Mouse (Mus musculus) cerebellum, adult 2 months (tissue): Measurements from ENCODE around the gene Igf1r. TPM values are rescaled to one million over a fixed set of nuclear protein-coding genes. Genes with fewer than 3 reads are reported as not detected.

ENCODE experiments used
- DNase-seq, 2 experiments: peaks; one replicate each; pipeline ENCODE4 v3.0.0; 2021
- H3K27ac ChIP-seq: fragments of 200-500 bp; 2 replicates; pipeline ENCODE4 v1.5.1; 2012; ENCODE audit warnings: low read length, control low read depth, inconsistent platforms; ENCODE audit not compliant: insufficient read depth
- H3K27me3 ChIP-seq: fragments of 200-500 bp; 2 replicates; pipeline ENCODE4 v1.6.1; 2012; ENCODE audit warnings: inconsistent platforms, mild to moderate bottlenecking, low read length, moderate library complexity; ENCODE audit not compliant: control insufficient read depth, insufficient read depth
- H3K4me1 ChIP-seq: fragments of 200-500 bp; 2 replicates; pipeline ENCODE4 v1.6.1; 2011; ENCODE audit warnings: low read length; ENCODE audit not compliant: control insufficient read depth, insufficient read depth
- H3K4me3 ChIP-seq: fragments of 200-500 bp; replicated peaks from 2 replicates; pipeline ENCODE3; 2011; ENCODE audit warnings: mild to moderate bottlenecking, low read depth, low read length, control low read depth; ENCODE audit not compliant: insufficient read depth
- CTCF ChIP-seq: fragments of 200-500 bp; IDR thresholded peaks from 2 replicates; pipeline ENCODE4 v1.5.1; 2011; ENCODE audit warnings: low read depth, mild to moderate bottlenecking, control low read depth, low read length, moderate library complexity, borderline replicate concordance; ENCODE audit not compliant: insufficient read depth
- POLR2A ChIP-seq: fragments of 200-500 bp; IDR thresholded peaks from 2 replicates; pipeline ENCODE4 v1.6.1; 2011; ENCODE audit warnings: low read length, control low read depth, borderline replicate concordance; ENCODE audit not compliant: insufficient read depth
- WGBS: fragments of 180-500 bp; shearing (Covaris S2); methylation state at CpG from one replicate; pipeline ENCODE4 v1.1.7; 2018; 5-methylcytosine and 5-hydroxymethylcytosine counted together
- polyA plus RNA-seq: library from polyadenylated mRNA; depleted of rRNA; stranded (reverse); fragments of >200 nt; gene quantifications from 2 replicates; pipeline ENCODE4 v1.2.3, GENCODE M21; 2012

Igf1r gene
- polyA plus RNA-seq, 1 experiment, result 20.5 TPM

- Histone ChIP-seq H3K27me3 (no peaks in the 10 kb centered on the region), H3K27ac (no peak overlapping the region), H3K4me3 (no peak overlapping the region), H3K4me1 (peaks cover 22% of the 10 kb centered on the region)
- 94% methylated on average over 7 of the region's 7 CpGs for WGBS
- TF ChIP-seq POLR2A (no peak), CTCF (no peak)
- no peak for DNase-seq
These were observed 30.8 kb downstream of the Igf1r start for GRCm38 (mm10) chr7:67983451-67983850.

GRCm38 (mm10) chr7:67985003-67985416, 32.4 kb downstream of the Igf1r start:
- no peak for DNase-seq
- Histone ChIP-seq H3K27me3 (no peaks in the 10 kb centered on the region), H3K4me3 (no peak overlapping the region), H3K4me1 (peaks cover 24% of the 10 kb centered on the region), H3K27ac (no peak overlapping the region)
- TF ChIP-seq CTCF (no peak), POLR2A (no peak)
- 85% methylated on average over 5 of the region's 5 CpGs for WGBS

- no peak overlapping the region for H3K4me3 ChIP-seq
- peaks cover 24% of the 10 kb centered on the region for H3K4me1 ChIP-seq
- TF ChIP-seq CTCF (no peak), POLR2A (no peak)
- DNase-seq, result no peak
- H3K27me3 ChIP-seq, result no peaks in the 10 kb centered on the region
- no peak overlapping the region for H3K27ac ChIP-seq
- 90% methylated on average over 5 of the region's 5 CpGs for WGBS
These were observed 32.9 kb downstream of the Igf1r start for GRCm38 (mm10) chr7:67985511-67985910.

- WGBS, result 73% methylated on average over 10 of the region's 10 CpGs
- Histone ChIP-seq H3K4me1 (peaks cover 24% of the 10 kb centered on the region), H3K27ac (no peak overlapping the region), H3K27me3 (no peaks in the 10 kb centered on the region), H3K4me3 (no peak overlapping the region)
- TF ChIP-seq CTCF (no peak), POLR2A (no peak)
- DNase-seq, result no peak
These were observed 33.6 kb downstream of the Igf1r start for GRCm38 (mm10) chr7:67986277-67986676.

- TF ChIP-seq CTCF (no peak), POLR2A (no peak)
- no peak overlapping the region for H3K27ac ChIP-seq
- WGBS, result 33% methylated on average over 11 of the region's 11 CpGs
- H3K4me1 ChIP-seq, result peaks cover 24% of the 10 kb centered on the region
- H3K27me3 ChIP-seq, result no peaks in the 10 kb centered on the region
- H3K4me3 ChIP-seq, result no peak overlapping the region
- DNase-seq, result no peak
These were observed 34.2 kb downstream of the Igf1r start for GRCm38 (mm10) chr7:67986816-67987215.

GRCm38 (mm10) chr7:67989376-67989775, 36.7 kb downstream of the Igf1r start:
- no peak for DNase-seq
- no peaks in the 10 kb centered on the region for H3K27me3 ChIP-seq
- no peak overlapping the region for H3K4me3 ChIP-seq
- no peak overlapping the region for H3K27ac ChIP-seq
- TF ChIP-seq POLR2A, result no peak
- TF ChIP-seq CTCF, result no peak
- 67% methylated on average over 2 of the region's 2 CpGs for WGBS
- H3K4me1 ChIP-seq, result peaks cover 26% of the 10 kb centered on the region

- Histone ChIP-seq H3K27ac (no peak overlapping the region), H3K4me3 (no peak overlapping the region), H3K4me1 (peaks cover 11% of the 10 kb centered on the region), H3K27me3 (no peaks in the 10 kb centered on the region)
- no peak for DNase-seq
- no peak for TF ChIP-seq POLR2A
- TF ChIP-seq CTCF, result no peak
- WGBS, result 91% methylated on average over 4 of the region's 4 CpGs
These were observed 41.0 kb downstream of the Igf1r start for GRCm38 (mm10) chr7:67993614-67994013.

- no peak for TF ChIP-seq POLR2A
- TF ChIP-seq CTCF, result no peak
- Histone ChIP-seq H3K4me1 (peaks cover 8% of the 10 kb centered on the region), H3K4me3 (no peak overlapping the region), H3K27me3 (no peaks in the 10 kb centered on the region), H3K27ac (no peak overlapping the region)
- 74% methylated on average over 7 of the region's 7 CpGs for WGBS
- DNase-seq, result no peak
These were observed 41.8 kb downstream of the Igf1r start for GRCm38 (mm10) chr7:67994346-67994858.
